Mouse (Mus musculus) induced T-regulatory cell, adult 2 months (primary cell): ENCODE results near the gene Plekha6.

ENCODE experiments used
- DNase-seq: peaks from one replicate; pipeline ENCODE4 v3.0.0-alpha.2; 2012; ENCODE audit warnings: low read depth

The Plekha6 gene

DNA sequence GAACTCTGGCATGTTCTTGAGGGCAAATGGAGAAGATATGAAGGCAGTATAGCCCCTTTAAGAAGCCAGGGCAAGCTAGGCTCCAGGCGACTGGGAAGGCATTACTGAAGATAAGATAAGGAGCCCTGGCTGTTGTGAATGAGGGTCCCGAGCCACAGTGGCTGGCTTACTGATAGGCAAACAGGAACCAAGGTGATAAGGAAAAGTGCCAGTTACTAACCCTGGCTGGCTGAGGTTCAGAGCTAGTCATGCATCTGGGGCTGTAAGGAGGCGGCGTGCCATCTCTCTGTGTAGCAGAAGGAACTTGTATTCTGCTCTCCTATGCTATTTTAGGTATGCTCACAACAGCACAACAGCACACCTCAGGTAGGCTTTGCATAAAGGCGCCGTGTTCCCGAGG is 80.7 kb downstream of the Plekha6 start:
- no peak for DNase-seq

DNA sequence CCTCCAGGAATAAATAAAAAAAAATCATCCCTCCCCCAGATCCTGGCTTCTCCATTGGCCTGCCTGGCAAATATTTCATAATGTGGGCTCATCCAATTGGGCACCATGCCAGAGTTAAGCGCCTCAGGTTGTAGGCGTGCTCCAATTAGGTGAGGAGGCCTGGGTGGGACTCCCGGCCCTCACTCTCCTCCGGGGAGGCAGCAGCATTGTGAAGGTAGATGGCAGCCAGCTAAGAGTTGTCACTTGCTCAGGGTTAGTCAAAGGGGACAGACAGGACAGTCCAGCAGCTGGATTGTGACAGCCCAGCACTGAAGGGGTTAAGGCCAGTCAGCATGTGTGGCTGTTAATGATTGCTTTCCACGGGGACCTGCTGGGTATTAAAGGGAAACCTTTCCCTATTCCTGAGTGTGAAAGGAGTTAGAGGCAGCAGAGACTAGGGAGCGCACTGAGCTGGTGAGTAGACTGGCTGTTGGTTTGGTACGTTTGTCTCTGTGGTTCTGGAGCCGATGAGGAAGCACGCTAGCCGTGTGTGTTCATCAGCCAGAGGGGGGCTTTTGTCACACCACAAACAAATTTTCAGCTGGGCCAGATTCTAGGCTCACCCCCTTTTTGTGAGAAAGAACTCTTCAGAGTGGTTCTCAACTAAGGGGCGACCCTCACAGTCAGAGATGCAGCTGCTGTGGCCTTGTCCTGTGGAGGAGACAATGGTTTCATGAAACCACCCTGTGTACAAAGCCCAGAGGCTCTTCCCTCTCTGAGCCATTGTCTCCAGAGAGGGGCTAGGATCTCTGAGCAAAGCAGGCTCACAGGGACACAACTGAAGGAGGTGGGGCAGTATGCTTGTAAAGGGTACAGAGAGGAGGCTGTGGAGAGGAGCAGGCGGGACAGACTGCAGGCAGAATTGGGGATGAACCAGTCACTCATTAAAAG is 81.9 kb downstream of the Plekha6 start:
- DNase-seq = no peak

DNA sequence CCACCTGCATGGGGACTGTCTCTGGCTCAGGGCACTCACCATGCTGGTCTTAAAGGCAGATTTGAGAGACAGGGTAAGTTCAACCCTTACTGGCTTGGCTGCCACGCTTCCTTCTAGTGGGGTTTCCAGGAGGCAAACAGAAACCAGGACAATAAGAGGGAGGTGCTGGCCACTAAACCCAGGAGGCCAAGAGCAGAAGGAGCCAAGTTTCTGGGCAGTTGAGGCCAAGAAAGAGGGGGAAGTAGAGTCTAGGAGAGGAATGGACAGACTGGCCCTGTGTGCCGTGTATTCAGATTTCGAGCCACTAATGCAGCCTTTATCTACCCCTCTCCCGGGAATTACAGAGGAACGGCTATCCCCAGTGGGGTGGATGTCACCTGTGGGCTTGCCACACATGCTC is 83.2 kb downstream of the Plekha6 start:
- no peak for DNase-seq

DNA sequence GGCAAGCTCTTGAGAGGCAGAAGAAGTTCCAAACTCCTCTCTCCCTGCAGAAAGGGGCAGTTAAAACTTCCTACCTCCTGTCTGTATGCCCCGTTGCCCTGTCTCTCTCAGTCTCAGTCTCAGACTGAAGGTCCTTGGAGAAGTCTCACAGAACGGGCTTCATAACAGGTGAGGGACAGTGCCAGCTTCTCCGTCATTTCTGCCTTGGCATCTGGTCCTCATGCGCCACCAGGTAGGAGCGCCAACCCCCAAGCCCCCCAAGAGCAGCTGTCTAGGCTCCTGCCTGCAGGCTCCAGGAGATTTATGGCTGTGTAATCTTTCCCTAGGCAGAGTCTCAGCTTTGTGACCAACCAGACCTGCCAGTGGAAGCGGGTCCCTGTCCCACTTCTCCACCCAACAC is 86.8 kb downstream of the Plekha6 start:
- no peak for DNase-seq

DNA sequence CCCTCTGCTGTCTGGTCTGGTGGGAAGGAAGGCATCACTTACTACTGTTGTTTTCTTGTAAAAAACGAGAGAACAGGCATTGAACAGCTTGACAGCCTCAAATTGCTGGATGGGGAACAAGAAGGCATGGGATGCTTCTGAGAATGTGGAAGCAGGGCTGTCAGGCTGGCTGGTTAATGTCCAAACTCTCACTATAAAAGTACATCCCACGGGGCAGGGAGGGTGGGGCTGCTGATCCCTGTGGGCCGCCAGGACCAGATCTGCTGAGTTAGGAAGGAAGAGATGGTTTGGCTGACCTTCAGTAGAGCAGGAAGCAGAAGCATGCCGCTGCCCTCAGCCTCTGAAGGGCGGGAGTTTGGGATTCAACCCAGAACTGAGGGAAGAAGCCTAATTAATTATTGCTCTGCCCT is 87.6 kb downstream of the Plekha6 start:
- DNase-seq = no peak

DNA sequence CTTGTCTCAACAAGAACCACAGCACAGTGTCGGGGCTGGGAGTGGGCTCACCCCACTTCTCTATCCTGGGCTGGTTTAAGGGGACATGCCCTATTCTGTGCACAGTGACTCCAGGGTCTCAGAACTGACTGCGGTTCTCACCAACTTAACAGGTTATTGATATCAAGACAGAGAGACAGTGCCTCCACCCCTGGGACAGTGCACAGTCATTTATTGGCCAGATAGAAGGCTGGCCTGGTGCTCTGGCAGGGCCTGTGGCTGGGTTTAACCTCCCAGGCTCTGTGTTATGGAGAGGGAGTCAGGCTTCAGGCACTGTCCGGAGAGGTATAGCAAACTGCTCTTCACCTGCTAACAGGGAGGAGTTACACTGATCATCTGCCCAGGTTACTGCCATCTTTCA is 88.2 kb downstream of the Plekha6 start:
- no peak for DNase-seq

DNA sequence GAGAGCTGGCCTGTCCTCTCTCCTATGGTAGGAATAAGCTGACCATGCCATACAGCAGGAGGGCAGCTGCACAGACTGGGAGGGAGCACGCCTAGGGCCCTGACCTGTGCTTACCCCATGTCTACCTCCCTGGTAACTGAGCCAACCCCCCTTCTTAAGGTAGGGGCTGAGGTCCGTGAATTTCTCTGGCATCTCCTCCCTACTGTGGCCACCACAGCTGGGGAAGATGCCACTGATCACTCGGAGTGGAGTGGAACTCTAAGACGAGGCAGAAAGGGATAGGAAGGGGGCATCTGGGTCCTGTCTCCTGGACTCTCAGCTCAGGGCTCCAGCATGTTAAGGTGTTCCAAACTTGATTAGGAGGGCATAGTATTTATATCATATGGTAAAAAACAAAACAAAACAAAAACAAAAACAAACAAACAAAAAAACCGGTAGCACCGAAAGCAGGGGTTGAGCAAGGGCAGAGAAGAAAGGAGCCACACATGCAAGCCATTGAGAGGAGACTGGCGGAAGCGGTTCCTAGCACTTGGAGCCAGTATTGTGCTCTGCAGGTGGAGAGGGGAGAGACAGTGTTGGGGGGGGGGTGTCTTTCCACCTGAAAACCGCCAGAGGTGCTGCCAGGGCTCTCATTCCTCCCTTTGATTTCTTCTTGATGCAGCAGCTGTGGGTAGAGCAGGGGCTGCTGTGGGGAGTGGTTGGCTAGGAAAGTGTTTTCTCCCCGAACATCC is 89.0 kb downstream of the Plekha6 start:
- DNase-seq = no peak

DNA sequence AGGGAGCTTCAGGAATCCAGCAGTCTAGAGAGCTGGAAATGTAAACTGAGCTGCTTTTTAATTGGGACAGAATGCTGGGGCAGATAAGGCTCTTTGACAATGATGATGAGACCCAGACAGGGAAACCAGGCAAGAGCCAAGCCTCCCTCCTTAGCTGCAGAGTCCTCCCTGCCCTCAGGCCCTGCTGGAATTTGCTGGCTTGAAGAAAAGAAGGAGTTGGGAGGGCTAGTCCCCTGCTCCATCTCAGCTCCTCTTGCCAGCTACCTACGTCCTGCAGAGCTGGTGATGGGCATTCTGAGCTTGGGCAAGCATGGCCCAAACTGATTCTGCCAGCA is 89.5 kb downstream of the Plekha6 start:
- no peak for DNase-seq

DNA sequence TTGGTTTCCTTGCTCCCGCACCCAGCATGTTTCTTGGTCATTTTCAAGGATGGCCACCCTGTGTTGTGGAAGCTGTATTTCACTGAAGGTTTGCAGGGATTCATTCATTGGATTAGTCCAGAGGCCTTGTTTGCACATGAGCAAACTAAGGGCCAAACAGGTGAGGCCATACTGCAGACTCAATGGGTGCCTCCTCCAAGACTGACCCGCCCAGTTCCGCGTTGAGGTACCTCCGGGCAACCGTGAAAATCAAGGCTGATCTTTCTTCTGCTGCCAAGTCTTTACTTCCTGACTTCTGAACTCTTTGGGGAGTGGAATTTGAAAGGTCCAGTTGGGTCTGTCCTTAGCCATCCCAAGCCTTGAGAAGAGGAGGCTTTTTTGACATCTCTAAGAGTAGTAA is 90.2 kb downstream of the Plekha6 start:
- DNase-seq = no peak

DNA sequence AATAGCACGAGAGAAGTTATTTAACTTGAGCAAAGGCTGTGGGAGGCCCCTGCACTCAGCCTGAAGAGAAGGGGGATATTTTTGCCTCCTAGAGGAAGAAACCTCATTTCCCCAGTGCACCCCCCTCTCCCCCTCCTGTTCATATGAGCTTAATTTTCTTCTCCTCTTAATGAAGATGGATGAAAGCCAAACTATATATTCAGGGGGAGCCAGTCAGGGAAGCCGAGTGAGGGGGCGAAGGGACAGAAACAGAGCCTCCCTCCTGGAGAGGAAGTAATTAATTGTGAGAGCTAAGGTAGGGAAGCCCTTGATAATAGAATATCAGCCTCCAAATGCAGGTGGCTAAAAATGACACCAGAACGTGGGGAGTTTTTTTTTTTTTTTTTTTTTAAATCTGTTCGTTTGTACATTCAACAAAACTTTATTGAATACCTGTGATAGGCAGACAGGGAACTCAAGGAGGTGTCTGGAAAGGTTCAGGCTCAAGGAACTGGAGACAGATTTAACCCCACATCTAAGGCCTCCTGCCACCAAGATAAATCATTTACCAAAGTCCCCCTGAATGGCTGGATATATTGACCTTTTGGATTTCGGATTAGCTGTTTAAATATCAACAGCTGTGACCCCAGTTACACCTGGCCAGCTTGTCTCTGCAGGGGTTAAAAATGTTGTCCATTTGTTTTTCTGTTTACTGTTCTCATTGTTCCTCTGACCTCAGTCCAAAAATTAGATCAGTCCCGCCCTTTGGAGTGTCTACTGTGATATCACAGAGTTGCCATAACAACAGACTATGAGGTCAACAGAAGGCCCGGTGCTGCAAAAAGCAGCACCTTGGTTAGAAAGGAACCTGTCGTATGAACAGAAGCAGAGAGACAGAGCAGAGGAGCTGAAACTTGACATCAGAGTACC is 91.1 kb downstream of the Plekha6 start:
- no peak for DNase-seq

DNA sequence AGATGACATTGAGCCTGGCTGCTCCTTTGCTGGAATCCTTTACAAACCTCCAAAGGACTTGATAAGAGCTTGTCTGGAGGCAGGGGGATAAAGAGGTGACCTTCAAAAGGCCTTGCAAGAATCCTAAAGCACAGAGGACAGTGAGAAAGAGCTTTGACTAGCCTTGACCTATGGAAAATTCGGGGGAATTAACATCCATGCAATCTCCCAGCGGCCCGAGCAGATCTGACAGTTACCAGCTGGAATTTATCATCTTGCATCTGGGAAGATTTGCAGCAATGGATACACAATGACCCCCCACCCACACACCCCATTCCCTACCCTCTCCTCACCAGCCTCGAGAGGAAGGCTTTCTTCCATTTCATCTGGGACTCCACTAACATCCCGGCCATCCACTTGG is 91.8 kb downstream of the Plekha6 start:
- no peak for DNase-seq

DNA sequence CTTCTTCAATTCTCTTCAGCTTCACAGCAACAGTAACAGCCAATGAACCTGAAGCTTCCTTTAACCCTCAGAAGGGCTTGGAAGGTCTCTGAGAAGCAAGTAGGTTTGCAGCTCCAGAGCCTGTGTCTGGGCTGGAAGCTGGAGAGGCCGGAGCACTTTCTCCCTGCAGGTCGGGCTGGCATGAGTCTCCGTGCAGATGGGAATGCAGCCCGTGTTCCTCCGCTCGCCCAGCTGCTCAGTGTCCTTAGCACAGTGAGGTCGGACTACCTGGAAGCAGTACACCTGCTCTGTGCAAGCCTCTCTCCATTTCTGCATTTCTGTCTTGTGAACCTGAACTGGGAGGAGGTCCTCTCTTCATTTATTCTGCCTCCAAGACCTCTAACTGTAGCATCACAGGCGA is 92.3 kb downstream of the Plekha6 start:
- DNase-seq = no peak

DNA sequence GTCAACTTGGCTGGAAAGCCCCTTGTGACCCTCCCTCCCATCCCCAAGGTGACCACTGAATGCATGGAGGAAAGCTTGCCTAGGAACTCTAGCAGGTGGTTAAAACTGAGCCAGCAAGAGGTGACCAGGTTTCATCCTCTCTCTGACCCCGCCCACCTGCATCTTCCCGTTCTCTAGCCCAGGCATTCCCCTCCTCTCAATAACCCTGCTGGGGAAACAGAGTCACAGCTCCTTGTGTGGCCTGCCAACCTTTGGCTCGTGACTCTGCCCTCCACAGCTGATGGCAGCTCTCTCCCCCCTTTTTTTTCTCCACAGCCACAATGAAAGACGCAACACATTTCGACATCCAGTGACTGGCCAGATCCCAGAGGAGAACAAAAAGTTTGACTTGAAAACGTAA is 94.7 kb downstream of the Plekha6 start:
- DNase-seq = no peak

DNA sequence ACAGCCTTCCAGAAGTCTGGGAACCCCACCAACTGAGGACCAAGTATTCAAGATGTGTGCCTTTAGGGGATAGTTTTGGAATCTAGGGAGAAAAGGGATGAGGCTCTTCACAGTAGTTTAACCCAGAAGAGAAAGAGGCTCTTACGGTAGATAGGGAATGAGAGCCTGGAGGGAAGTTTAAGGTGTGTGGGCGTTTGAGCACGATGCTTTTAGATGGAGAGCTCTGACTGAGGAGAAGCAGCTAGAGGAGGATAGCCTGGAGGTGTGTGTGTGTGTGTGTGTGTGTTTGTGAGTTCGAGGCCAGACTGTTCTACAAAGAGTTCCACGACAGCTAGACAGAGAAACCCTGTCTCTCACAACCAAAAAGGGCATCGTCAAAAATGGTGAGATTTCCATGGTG is 98.6 kb downstream of the Plekha6 start:
- DNase-seq = no peak

DNA sequence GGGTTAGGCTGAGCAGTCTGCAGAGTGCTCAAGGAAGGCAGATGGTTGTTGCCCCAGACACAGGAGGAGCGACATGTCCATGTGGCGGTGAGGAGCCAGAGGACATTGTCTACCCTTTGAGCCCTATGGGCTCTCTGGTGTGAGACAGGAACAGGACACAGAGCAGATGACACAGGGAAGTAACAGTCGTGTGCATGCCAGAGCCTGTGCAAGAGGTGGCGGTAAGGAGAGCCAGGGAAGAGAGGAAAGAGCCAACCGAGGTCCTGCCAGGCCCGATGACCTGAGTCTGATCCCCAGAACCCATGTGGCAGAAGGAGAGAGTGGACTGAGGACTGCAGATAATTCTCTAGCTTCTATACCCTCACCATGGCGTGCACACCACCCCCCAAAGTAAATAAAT is 99.1 kb downstream of the Plekha6 start:
- DNase-seq = no peak

DNA sequence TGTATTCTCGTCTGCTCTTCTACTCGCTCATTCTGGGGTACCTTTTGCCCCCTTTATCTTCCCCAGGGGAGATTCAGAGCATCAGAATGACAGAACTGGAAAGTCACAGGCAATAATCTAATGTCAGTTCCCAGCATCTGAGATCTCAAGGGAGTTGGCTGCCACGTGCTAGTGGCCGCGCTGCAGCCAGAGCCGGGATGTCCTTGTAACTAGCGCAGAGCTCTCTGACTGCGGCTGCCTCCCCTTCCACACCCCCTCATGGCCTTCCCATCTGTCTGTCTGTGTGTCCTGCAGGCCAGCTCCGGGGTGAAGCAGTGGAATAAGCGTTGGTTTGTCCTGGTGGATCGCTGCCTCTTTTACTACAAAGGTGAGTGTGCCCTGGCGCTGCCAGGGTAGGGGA is 100.4 kb downstream of the Plekha6 start:
- no peak for DNase-seq

DNA sequence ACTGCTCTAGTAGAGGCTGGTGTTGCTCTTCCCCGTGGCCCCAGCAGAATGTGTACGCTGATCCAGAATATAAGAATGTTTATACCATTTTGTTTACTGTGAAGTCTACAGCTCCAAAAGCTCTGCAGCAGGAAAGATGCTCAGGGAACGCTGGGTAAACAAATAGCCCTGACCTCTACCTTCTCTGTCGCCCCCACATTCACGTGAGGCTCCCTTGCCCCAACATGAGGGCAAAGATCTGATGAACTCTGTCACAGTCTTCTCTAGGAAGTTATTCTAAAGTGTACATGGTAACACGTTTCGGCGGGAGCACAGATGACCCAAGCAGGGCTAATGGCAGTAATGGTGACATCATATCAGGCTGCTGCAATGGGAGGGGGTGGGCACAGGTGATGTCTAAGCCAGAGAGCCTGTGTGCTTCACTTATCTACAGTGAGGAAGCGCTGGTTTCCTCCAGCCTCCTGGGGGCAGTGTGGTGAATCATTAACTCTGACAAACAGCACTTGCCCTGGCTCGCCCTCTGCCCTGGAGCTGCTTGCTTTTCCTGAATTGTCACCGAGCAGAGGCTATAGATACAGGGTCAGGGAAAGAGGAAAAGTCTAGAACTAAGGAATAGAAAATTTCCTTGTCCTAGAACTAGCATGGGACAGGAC is 101.2 kb downstream of the Plekha6 start:
- DNase-seq = no peak

DNA sequence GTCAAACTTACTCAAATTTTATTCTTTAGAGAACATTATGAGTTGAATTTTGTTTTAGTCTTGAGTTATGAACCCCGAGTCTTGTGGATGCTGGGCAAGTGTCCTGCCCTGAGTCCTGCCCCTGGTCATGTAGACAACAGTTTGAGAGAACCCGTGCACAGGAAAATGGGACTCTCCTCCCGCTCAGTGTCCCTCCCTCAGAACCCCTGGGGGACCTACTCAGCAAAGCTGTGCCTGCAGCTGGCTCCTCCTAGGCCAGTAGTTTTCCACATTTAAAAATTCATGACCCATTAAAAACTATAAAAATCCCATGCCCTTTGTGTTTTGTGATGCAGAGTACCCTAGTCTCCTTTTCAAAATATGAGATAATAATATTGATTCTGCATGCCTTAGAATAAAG is 103.1 kb downstream of the Plekha6 start:
- no peak for DNase-seq

DNA sequence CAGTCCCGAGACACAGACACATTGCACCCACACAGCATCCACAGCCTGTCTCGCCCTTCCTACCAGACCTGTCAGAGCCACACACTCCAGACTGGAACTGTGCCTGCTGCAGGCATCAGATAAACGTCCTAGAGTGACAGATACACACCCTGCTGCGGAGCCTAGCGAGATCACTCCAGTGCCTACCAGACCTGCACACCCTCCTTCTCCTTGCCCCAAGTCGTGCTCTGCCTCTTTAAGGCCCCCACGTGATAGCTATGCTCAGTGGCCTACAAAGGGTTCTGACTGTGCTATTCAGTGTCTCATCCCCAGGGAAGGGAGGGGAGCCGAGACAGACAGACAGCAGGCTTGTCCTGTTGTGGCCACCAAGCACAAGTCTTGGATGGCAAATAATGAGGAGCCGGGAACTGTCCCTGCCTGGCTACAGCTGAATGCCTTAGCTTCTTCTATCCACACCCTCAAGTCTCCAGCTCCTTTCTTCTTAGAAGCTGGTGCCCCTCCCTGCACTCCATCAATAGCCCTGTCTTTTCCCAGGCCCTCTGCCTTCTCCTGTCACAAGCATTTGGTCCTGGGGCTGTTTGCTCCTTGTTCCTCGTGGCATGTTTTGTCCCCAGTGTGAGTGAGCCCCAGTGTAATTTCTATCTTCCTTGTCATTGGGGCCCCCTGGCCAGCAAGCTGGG is 103.9 kb downstream of the Plekha6 start:
- no peak for DNase-seq

DNA sequence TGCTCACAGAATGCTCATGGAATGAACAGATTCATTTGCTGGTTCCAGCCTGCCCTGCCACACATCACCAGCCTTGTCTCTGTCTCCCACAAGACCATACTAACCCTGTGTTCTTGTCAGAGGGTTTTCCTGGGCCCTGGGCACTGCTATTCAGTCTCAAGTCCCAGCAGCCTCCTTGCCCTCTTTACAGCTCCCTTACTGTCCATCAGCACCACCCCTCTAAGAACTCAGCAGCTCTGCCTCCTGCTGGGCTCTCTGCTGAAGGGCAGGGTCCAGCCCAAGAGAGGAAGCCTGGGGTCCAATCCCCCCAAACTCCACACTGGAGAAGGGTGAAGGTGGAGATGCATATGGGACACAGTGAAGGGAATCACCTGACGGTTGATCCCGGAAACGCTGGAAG is 104.5 kb downstream of the Plekha6 start:
- no peak for DNase-seq

DNA sequence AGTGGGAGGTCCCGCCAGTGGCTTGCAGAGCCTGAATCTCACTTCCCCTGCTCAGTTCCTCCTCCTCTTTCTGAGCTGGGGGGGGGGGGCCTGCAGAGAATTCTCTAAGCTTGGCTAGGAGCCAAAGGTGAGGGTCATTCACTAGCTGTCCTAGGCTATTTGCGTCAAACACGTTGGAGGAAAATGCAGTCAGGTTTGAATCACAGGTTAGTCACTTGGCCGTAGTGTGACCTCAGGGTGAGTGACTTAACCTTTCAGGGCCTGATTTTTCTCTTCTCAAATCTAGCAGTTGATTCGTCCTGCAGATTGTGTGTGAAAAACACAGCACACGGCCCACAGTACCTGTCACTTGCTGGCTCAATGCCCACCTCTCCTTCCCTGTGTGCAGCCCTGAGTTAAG is 106.3 kb downstream of the Plekha6 start:
- DNase-seq = no peak

DNA sequence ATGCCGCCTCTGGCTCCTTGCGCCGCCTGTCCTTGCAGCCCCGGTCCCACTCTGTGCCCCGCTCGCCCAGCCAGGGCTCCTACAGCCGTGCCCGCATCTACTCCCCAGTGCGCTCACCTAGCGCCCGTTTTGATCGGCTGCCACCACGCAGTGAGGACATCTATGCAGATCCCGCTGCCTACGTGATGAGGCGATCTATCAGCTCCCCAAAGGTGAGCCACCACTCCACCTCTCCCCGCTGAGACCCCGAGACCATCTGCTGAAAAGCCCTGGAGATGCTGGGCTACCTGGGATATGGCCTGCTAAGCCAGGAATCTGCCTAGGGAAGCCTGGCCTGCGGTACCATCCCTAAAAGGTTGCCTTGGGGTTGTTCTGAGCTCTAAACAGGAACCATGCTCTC is 110.2 kb downstream of the Plekha6 start:
- DNase-seq = no peak
